Mouse (Mus musculus): ENCODE results near the gene Gemin5. TPM values are rescaled to one million over a fixed set of nuclear protein-coding genes. Genes with fewer than 3 reads are reported as not detected.

Gene Gemin5
- polyA plus RNA-seq, 1 experiment from 2014 or later = 32.0 TPM

GRCm38 (mm10) chr11:58155458-58155857, 12.9 kb downstream of the Gemin5 start:
- ATAC-seq (ENCODE audit: low FRiP score) (no peak), DNase-seq (ENCODE audit: low spot score) (no peak)
- Histone ChIP-seq H3K4me2 (replicated peaks; ENCODE audit: low read depth, low read length) (no peak overlapping the region), H3K9ac (ENCODE audit: low read depth, low read length) (no peak overlapping the region), H3K36me3 (ENCODE audit: control insufficient read depth, insufficient read depth, low read length) (0 out of 2 replicates have a peak, but pooled peaks cover 3% of the 10 kb centered on the region), H3K4me1 (replicated peaks; ENCODE audit: control insufficient read depth, insufficient read depth, low read length) (no peaks in the 10 kb centered on the region), H3K27ac (ENCODE audit: low read depth, low read length) (no peak overlapping the region), H3K4me3 (ENCODE audit: low read depth, low read length) (no peak overlapping the region), H3K9me3 (ENCODE audit: control insufficient read depth, low read length) (no peaks in the 10 kb centered on the region), H3K27me3 (ENCODE audit: control insufficient read depth, insufficient read depth, low read length) (no peaks in the 10 kb centered on the region)
- 95% methylated on average over 9 of the region's 9 CpGs for WGBS

GRCm38 (mm10) chr11:58146241-58146640, 22.1 kb downstream of the Gemin5 start:
- no peak for DNase-seq (ENCODE audit: low spot score)
- H3K9ac ChIP-seq (ENCODE audit: low read depth, low read length) = no peak overlapping the region
- H3K4me2 ChIP-seq (replicated peaks; ENCODE audit: low read depth, low read length) = no peak overlapping the region
- no peaks in the 10 kb centered on the region for H3K4me1 ChIP-seq (replicated peaks; ENCODE audit: control insufficient read depth, insufficient read depth, low read length)
- WGBS = 95% methylated on average over 5 of the region's 5 CpGs
- H3K27me3 ChIP-seq (ENCODE audit: control insufficient read depth, insufficient read depth, low read length) = no peaks in the 10 kb centered on the region
- no peak overlapping the region for H3K4me3 ChIP-seq (ENCODE audit: low read depth, low read length)
- H3K27ac ChIP-seq (ENCODE audit: low read depth, low read length) = no peak overlapping the region
- H3K36me3 ChIP-seq (ENCODE audit: control insufficient read depth, insufficient read depth, low read length) = peaks cover 7% of the 10 kb centered on the region; the same call in 1 of the 2 replicates
- H3K9me3 ChIP-seq (ENCODE audit: control insufficient read depth, low read length) = no peaks in the 10 kb centered on the region
- ATAC-seq (ENCODE audit: low FRiP score) = no peak

- ATAC-seq (ENCODE audit: low FRiP score) (no peak), DNase-seq (ENCODE audit: low spot score) (no peak)
- no peaks in the 10 kb centered on the region for H3K27me3 ChIP-seq (ENCODE audit: control insufficient read depth, insufficient read depth, low read length)
- 90% methylated on average over 9 of the region's 9 CpGs for WGBS
- H3K4me2 ChIP-seq (replicated peaks; ENCODE audit: low read depth, low read length) = no peak overlapping the region
- no peak overlapping the region for H3K27ac ChIP-seq (ENCODE audit: low read depth, low read length)
- no peak overlapping the region for H3K9ac ChIP-seq (ENCODE audit: low read depth, low read length)
- H3K36me3 ChIP-seq (ENCODE audit: control insufficient read depth, insufficient read depth, low read length) = peaks cover 12% of the 10 kb centered on the region
- H3K4me3 ChIP-seq (ENCODE audit: low read depth, low read length) = no peak overlapping the region
- no peaks in the 10 kb centered on the region for H3K4me1 ChIP-seq (replicated peaks; ENCODE audit: control insufficient read depth, insufficient read depth, low read length)
- no peaks in the 10 kb centered on the region for H3K9me3 ChIP-seq (ENCODE audit: control insufficient read depth, low read length)
These were observed 24.5 kb downstream of the Gemin5 start for GRCm38 (mm10) chr11:58143704-58144426.

GRCm38 (mm10) chr11:58139466-58139865, 28.9 kb downstream of the Gemin5 start:
- no peak overlapping the region for H3K4me2 ChIP-seq (replicated peaks; ENCODE audit: low read depth, low read length)
- no peak overlapping the region for H3K27ac ChIP-seq (ENCODE audit: low read depth, low read length)
- H3K9me3 ChIP-seq (ENCODE audit: control insufficient read depth, low read length) = no peaks in the 10 kb centered on the region
- H3K9ac ChIP-seq (ENCODE audit: low read depth, low read length) = no peak overlapping the region
- H3K4me3 ChIP-seq (ENCODE audit: low read depth, low read length) = no peak overlapping the region
- ATAC-seq (ENCODE audit: low FRiP score) (no peak), DNase-seq (ENCODE audit: low spot score) (no peak)
- no peaks in the 10 kb centered on the region for H3K27me3 ChIP-seq (ENCODE audit: control insufficient read depth, insufficient read depth, low read length)
- H3K4me1 ChIP-seq (replicated peaks; ENCODE audit: control insufficient read depth, insufficient read depth, low read length) = no peaks in the 10 kb centered on the region
- peaks cover 9% of the 10 kb centered on the region for H3K36me3 ChIP-seq (ENCODE audit: control insufficient read depth, insufficient read depth, low read length)
- WGBS = 89% methylated on average over 3 of the region's 3 CpGs

GRCm38 (mm10) chr11:58138821-58139220, 29.5 kb downstream of the Gemin5 start:
- Histone ChIP-seq H3K4me1 (replicated peaks; ENCODE audit: control insufficient read depth, insufficient read depth, low read length) (no peaks in the 10 kb centered on the region), H3K27me3 (ENCODE audit: control insufficient read depth, insufficient read depth, low read length) (no peaks in the 10 kb centered on the region), H3K4me3 (ENCODE audit: low read depth, low read length) (no peak overlapping the region), H3K27ac (ENCODE audit: low read depth, low read length) (0 out of 2 replicates have a peak overlapping the region, but pooled peaks have one; percentile 18), H3K9me3 (ENCODE audit: control insufficient read depth, low read length) (no peaks in the 10 kb centered on the region), H3K9ac (ENCODE audit: low read depth, low read length) (no peak overlapping the region), H3K36me3 (ENCODE audit: control insufficient read depth, insufficient read depth, low read length) (peaks cover 9% of the 10 kb centered on the region), H3K4me2 (replicated peaks; ENCODE audit: low read depth, low read length) (no peak overlapping the region)
- DNase-seq (ENCODE audit: low spot score) (peak; percentile 4), ATAC-seq (ENCODE audit: low FRiP score) (no peak)
- WGBS = 77% methylated on average over 11 of the region's 11 CpGs

- no peak overlapping the region for H3K4me2 ChIP-seq (replicated peaks; ENCODE audit: low read depth, low read length)
- peaks cover 9% of the 10 kb centered on the region for H3K36me3 ChIP-seq (ENCODE audit: control insufficient read depth, insufficient read depth, low read length)
- WGBS = 95% methylated on average over 6 of the region's 6 CpGs
- ATAC-seq (ENCODE audit: low FRiP score) (no peak), DNase-seq (ENCODE audit: low spot score) (no peak)
- H3K27ac ChIP-seq (ENCODE audit: low read depth, low read length) = no peak overlapping the region
- H3K9ac ChIP-seq (ENCODE audit: low read depth, low read length) = no peak overlapping the region
- no peaks in the 10 kb centered on the region for H3K4me1 ChIP-seq (replicated peaks; ENCODE audit: control insufficient read depth, insufficient read depth, low read length)
- H3K27me3 ChIP-seq (ENCODE audit: control insufficient read depth, insufficient read depth, low read length) = no peaks in the 10 kb centered on the region
- no peaks in the 10 kb centered on the region for H3K9me3 ChIP-seq (ENCODE audit: control insufficient read depth, low read length)
- no peak overlapping the region for H3K4me3 ChIP-seq (ENCODE audit: low read depth, low read length)
These were observed 31.7 kb downstream of the Gemin5 start for GRCm38 (mm10) chr11:58136677-58137076.

- DNase-seq (ENCODE audit: low spot score) = no peak
- Histone ChIP-seq H3K9me3 (ENCODE audit: control insufficient read depth, low read length) (no peaks in the 10 kb centered on the region), H3K36me3 (ENCODE audit: control insufficient read depth, insufficient read depth, low read length) (0 out of 2 replicates have a peak, but pooled peaks cover 7% of the 10 kb centered on the region), H3K4me2 (replicated peaks; ENCODE audit: low read depth, low read length) (no peak overlapping the region), H3K4me3 (ENCODE audit: low read depth, low read length) (no peak overlapping the region), H3K27ac (ENCODE audit: low read depth, low read length) (no peak overlapping the region), H3K4me1 (replicated peaks; ENCODE audit: control insufficient read depth, insufficient read depth, low read length) (no peaks in the 10 kb centered on the region), H3K27me3 (ENCODE audit: control insufficient read depth, insufficient read depth, low read length) (no peaks in the 10 kb centered on the region), H3K9ac (ENCODE audit: low read depth, low read length) (no peak overlapping the region)
- no peak for ATAC-seq (ENCODE audit: low FRiP score)
These were observed 33.0 kb downstream of the Gemin5 start for GRCm38 (mm10) chr11:58135296-58135695.

GRCm38 (mm10) chr11:58134869-58135268, 33.5 kb downstream of the Gemin5 start:
- ATAC-seq (ENCODE audit: low FRiP score) (no peak), DNase-seq (ENCODE audit: low spot score) (no peak)
- H3K9ac ChIP-seq (ENCODE audit: low read depth, low read length) = no peak overlapping the region
- H3K4me3 ChIP-seq (ENCODE audit: low read depth, low read length) = no peak overlapping the region
- no peak overlapping the region for H3K27ac ChIP-seq (ENCODE audit: low read depth, low read length)
- 0 out of 2 replicates have a peak, but pooled peaks cover 7% of the 10 kb centered on the region for H3K36me3 ChIP-seq (ENCODE audit: control insufficient read depth, insufficient read depth, low read length)
- no peaks in the 10 kb centered on the region for H3K9me3 ChIP-seq (ENCODE audit: control insufficient read depth, low read length)
- no peaks in the 10 kb centered on the region for H3K27me3 ChIP-seq (ENCODE audit: control insufficient read depth, insufficient read depth, low read length)
- H3K4me1 ChIP-seq (replicated peaks; ENCODE audit: control insufficient read depth, insufficient read depth, low read length) = no peaks in the 10 kb centered on the region
- no peak overlapping the region for H3K4me2 ChIP-seq (replicated peaks; ENCODE audit: low read depth, low read length)

GRCm38 (mm10) chr11:58132026-58132425, 36.3 kb downstream of the Gemin5 start:
- H3K27ac ChIP-seq (ENCODE audit: low read depth, low read length) = no peak overlapping the region
- ATAC-seq (ENCODE audit: low FRiP score) (no peak), DNase-seq (ENCODE audit: low spot score) (no peak)
- no peak overlapping the region for H3K9ac ChIP-seq (ENCODE audit: low read depth, low read length)
- WGBS = 89% methylated on average over 3 of the region's 3 CpGs
- no peak overlapping the region for H3K4me2 ChIP-seq (replicated peaks; ENCODE audit: low read depth, low read length)
- H3K36me3 ChIP-seq (ENCODE audit: control insufficient read depth, insufficient read depth, low read length) = 0 out of 2 replicates have a peak, but pooled peaks cover 7% of the 10 kb centered on the region
- no peaks in the 10 kb centered on the region for H3K9me3 ChIP-seq (ENCODE audit: control insufficient read depth, low read length)
- H3K4me1 ChIP-seq (replicated peaks; ENCODE audit: control insufficient read depth, insufficient read depth, low read length) = no peaks in the 10 kb centered on the region
- no peak overlapping the region for H3K4me3 ChIP-seq (ENCODE audit: low read depth, low read length)
- H3K27me3 ChIP-seq (ENCODE audit: control insufficient read depth, insufficient read depth, low read length) = no peaks in the 10 kb centered on the region
